Mouse (Mus musculus): ENCODE measurements at regions not wholly inside any gene's neighbourhood (a gene's known extent, or its start where the extent isn't known, plus 50 kb on each side); places are given as distances from the start of the nearest gene placed in this dataset.

GRCm38 (mm10) chr17:68089830-68090229, 85.9 kb upstream of the Arhgap28 start:
- no peak for TF ChIP-seq EP300 (optimal IDR thresholded peaks at IDR 0.05)
- no peak for TF ChIP-seq CTCF (IDR thresholded peaks at IDR 0.05; ENCODE audit: low read depth)

Data from stomach, postnatal 0 days (tissue).